Mouse (Mus musculus) midbrain, embryonic 14.5 days (tissue): ENCODE results near the gene Gdi1. TPM values are rescaled to one million over a fixed set of nuclear protein-coding genes. Genes with fewer than 3 reads are reported as not detected.
"Not testable (repeated sequence)": the region's sequence is repeated elsewhere in the genome, so short reads cannot be mapped to it uniquely, and the experiment has no call there.

Experiments
- ATAC-seq: fragments of 200-750 bp; cut with Nextera tagmentation; 2 replicates; pipeline ENCODE4 v1.8.0; 2017; ENCODE audit warnings: moderate number of reproducible peaks, moderate library complexity; ENCODE audit not compliant: low FRiP score, low TSS enrichment
- DNase-seq: peaks from one replicate; pipeline ENCODE4 v3.0.0-alpha.2; 2015
- H3K27ac ChIP-seq: fragments of 300-500 bp; sonication (generic); replicated peaks from 2 replicates; pipeline ENCODE4 v1.5.1; 2014; ENCODE audit warnings: mild to moderate bottlenecking, low read depth, low read length, moderate library complexity
- H3K27me3 ChIP-seq: fragments of 300-500 bp; sonication (generic); 2 replicates; pipeline ENCODE4 v1.6.1; 2014; ENCODE audit warnings: low read length, control low read depth, mixed read lengths; ENCODE audit not compliant: control insufficient read depth, insufficient read depth
- H3K36me3 ChIP-seq: fragments of 300-500 bp; sonication (generic); 2 replicates; pipeline ENCODE4 v1.6.1; 2014; ENCODE audit warnings: low read length, control low read depth; ENCODE audit not compliant: control insufficient read depth, insufficient read depth
- H3K4me1 ChIP-seq: fragments of 300-500 bp; sonication (generic); 2 replicates; pipeline ENCODE4 v1.6.1; 2014; ENCODE audit warnings: mild to moderate bottlenecking, antibody characterized with exemption, low read length, control low read depth; ENCODE audit not compliant: control insufficient read depth, insufficient read depth
- H3K4me2 ChIP-seq: fragments of 300-500 bp; sonication (generic); 2 replicates; pipeline ENCODE4 v1.6.1; 2014; ENCODE audit warnings: mild to moderate bottlenecking, low read length, moderate library complexity
- H3K4me3 ChIP-seq: fragments of 300-500 bp; sonication (generic); replicated peaks from 2 replicates; pipeline ENCODE4 v1.5.1; 2014; ENCODE audit warnings: low read depth, low read length
- H3K9ac ChIP-seq: fragments of 300-500 bp; sonication (generic); replicated peaks from 2 replicates; pipeline ENCODE4 v1.6.1; 2014; ENCODE audit warnings: mild to moderate bottlenecking, low read length, moderate library complexity
- H3K9me3 ChIP-seq: fragments of 300-500 bp; sonication (generic); 2 replicates; pipeline ENCODE4 v1.6.1; 2016; ENCODE audit warnings: low read length, control low read depth, mixed read lengths; ENCODE audit not compliant: control insufficient read depth
- WGBS: fragments of 180-500 bp; shearing (Covaris S2); extraction: QIAGEN DNeasy Blood & Tissue Kit; methylation state at CpG from one replicate; pipeline ENCODE4 v1.1.7; 2014; 5-methylcytosine and 5-hydroxymethylcytosine counted together
- polyA plus RNA-seq: library from polyadenylated mRNA; unstranded; fragments of >200 nt; fragmentation: Nextera tagmentation; extraction: Ambion mirVana; gene quantifications from 2 replicates; pipeline ENCODE4 v1.2.1, GENCODE M21; 2014

Gdi1 gene
- polyA plus RNA-seq, 1 experiment from 2014 or later = 857 TPM

GRCm38 (mm10) chrX:74299721-74300120 is 5.1 kb upstream of the Gdi1 start:
- H3K36me3 ChIP-seq = peaks cover 33% of the 10 kb centered on the region
- no peak overlapping the region for H3K27ac ChIP-seq
- 0 out of 2 replicates have a peak, but pooled peaks cover 7% of the 10 kb centered on the region for H3K4me1 ChIP-seq
- no peak for DNase-seq
- WGBS = 76% methylated on average over 3 of the region's 3 CpGs
- no peak overlapping the region for H3K4me3 ChIP-seq
- H3K9me3 ChIP-seq = no peaks in the 10 kb centered on the region
- H3K4me2 ChIP-seq = no peak overlapping the region
- ATAC-seq = no peak
- no peak overlapping the region for H3K9ac ChIP-seq
- no peaks in the 10 kb centered on the region for H3K27me3 ChIP-seq

- H3K4me2 ChIP-seq = peak within 1 kb of the TSS; percentile 67
- peak; percentile 97 for ATAC-seq
- no peaks in the 10 kb centered on the region for H3K4me1 ChIP-seq
- H3K36me3 ChIP-seq = peaks cover 36% of the 10 kb centered on the region
- H3K27ac ChIP-seq = peak within 1 kb of the TSS; percentile 87
- H3K9ac ChIP-seq = peak within 1 kb of the TSS; percentile 63
- 24% methylated on average over 59 of the region's 59 CpGs for WGBS
- H3K4me3 ChIP-seq = peak within 1 kb of the TSS; percentile 48
- no peaks in the 10 kb centered on the region for H3K9me3 ChIP-seq
- no peaks in the 10 kb centered on the region for H3K27me3 ChIP-seq
- DNase-seq = peak; percentile 94
Observed at GRCm38 (mm10) chrX:74312540-74313464, 8.0 kb downstream of the Gdi1 start, which contains the start of gene Fam50a. Gene Fam50a (plus strand): TSS chrX:74313033.

- Histone ChIP-seq H3K36me3 (peaks cover 19% of the 10 kb centered on the region; the same call in 1 of the 2 replicates), H3K27ac (peak within 1 kb of the TSS; percentile 86), H3K4me2 (peak within 1 kb of the TSS; percentile 73), H3K9me3 (no peaks in the 10 kb centered on the region), H3K4me1 (peaks cover 15% of the 10 kb centered on the region), H3K4me3 (peak within 1 kb of the TSS; percentile 51), H3K27me3 (no peaks in the 10 kb centered on the region), H3K9ac (peak within 1 kb of the TSS; percentile 63)
- ATAC-seq (peak; percentile 94), DNase-seq (peak; percentile 85)
- 28% methylated on average over 28 of the region's 30 CpGs for whole genome bisulfite sequencing
Observed at GRCm38 (mm10) chrX:74328725-74329161, 23.9 kb downstream of the Gdi1 start, which contains the start of gene Plxna3. Gene Plxna3 (plus strand): TSS chrX:74329066.

- no peaks in the 10 kb centered on the region for H3K9me3 ChIP-seq
- DNase-seq = peak; percentile 32
- peak overlapping the region; percentile 63 for H3K9ac ChIP-seq
- H3K4me2 ChIP-seq = peak overlapping the region; percentile 73
- ATAC-seq = peak; percentile 55
- peaks cover 15% of the 10 kb centered on the region for H3K4me1 ChIP-seq
- no peaks in the 10 kb centered on the region for H3K27me3 ChIP-seq
- H3K36me3 ChIP-seq = peaks cover 23% of the 10 kb centered on the region; the same call in 1 of the 2 replicates
- H3K4me3 ChIP-seq = peak overlapping the region; percentile 51
- 34% methylated on average over 10 of the region's 10 CpGs for WGBS
- H3K27ac ChIP-seq = peak overlapping the region; percentile 86
Observed at GRCm38 (mm10) chrX:74329215-74329671, 24.4 kb downstream of the Gdi1 start.

GRCm38 (mm10) chrX:74330166-74330930 is 25.6 kb downstream of the Gdi1 start:
- H3K9ac ChIP-seq = peak overlapping the region; percentile 63
- DNase-seq (peak; percentile 3), ATAC-seq (no peak)
- H3K27ac ChIP-seq = peak overlapping the region; percentile 86; the same call in 1 of the 2 replicates
- H3K36me3 ChIP-seq = peaks cover 32% of the 10 kb centered on the region; the same call in 1 of the 2 replicates
- peak overlapping the region; percentile 73 for H3K4me2 ChIP-seq
- peak overlapping the region; percentile 51 for H3K4me3 ChIP-seq
- H3K9me3 ChIP-seq = no peaks in the 10 kb centered on the region
- 18% methylated on average over 2 of the region's 2 CpGs for WGBS
- H3K27me3 ChIP-seq = no peaks in the 10 kb centered on the region
- peaks cover 15% of the 10 kb centered on the region for H3K4me1 ChIP-seq

- H3K27ac ChIP-seq = peak overlapping the region; percentile 64
- no peaks in the 10 kb centered on the region for H3K27me3 ChIP-seq
- peak overlapping the region; percentile 48 for H3K9ac ChIP-seq
- H3K4me2 ChIP-seq = peak overlapping the region; percentile 60
- H3K9me3 ChIP-seq = no peaks in the 10 kb centered on the region
- DNase-seq = no peak
- peak overlapping the region; percentile 41 for H3K4me3 ChIP-seq
- H3K4me1 ChIP-seq = no peaks in the 10 kb centered on the region
- 0 out of 2 replicates have a peak, but pooled peaks have one; percentile 11 for ATAC-seq
- no peaks in the 10 kb centered on the region for H3K36me3 ChIP-seq
- 29% methylated on average over 13 of the region's 13 CpGs for WGBS
Observed at GRCm38 (mm10) chrX:74352645-74353466, 48.1 kb downstream of the Gdi1 start.

- ATAC-seq (peak; percentile 64), DNase-seq (peak; percentile 91)
- Histone ChIP-seq H3K27ac (peak within 1 kb of the TSS; percentile 64), H3K36me3 (no peaks in the 10 kb centered on the region), H3K4me1 (no peaks in the 10 kb centered on the region), H3K27me3 (no peaks in the 10 kb centered on the region), H3K4me3 (peak within 1 kb of the TSS; percentile 41), H3K4me2 (peak within 1 kb of the TSS; percentile 60), H3K9ac (peak within 1 kb of the TSS; percentile 48), H3K9me3 (no peaks in the 10 kb centered on the region)
- 26% methylated on average over 14 of the region's 22 CpGs for WGBS
Observed at GRCm38 (mm10) chrX:74353467-74353770, 48.6 kb downstream of the Gdi1 start, which contains the start of gene Lage3. Gene Lage3 (minus strand): TSS chrX:74353618.

GRCm38 (mm10) chrX:74357069-74357468 is 52.3 kb downstream of the Gdi1 start:
- WGBS = 84% methylated on average over 3 of the region's 3 CpGs
- H3K4me1 ChIP-seq, H3K36me3 ChIP-seq, H3K27me3 ChIP-seq, ATAC-seq, H3K9me3 ChIP-seq, H3K4me3 ChIP-seq, H3K9ac ChIP-seq, DNase-seq, H3K4me2 ChIP-seq, H3K27ac ChIP-seq: not testable (repeated sequence)
